Mouse (Mus musculus) adrenal gland, adult 2 months (tissue): ENCODE data around the gene Slc6a20a. TPM values are rescaled to one million over a fixed set of nuclear protein-coding genes. Genes with fewer than 3 reads are reported as not detected.
A peak's percentile ranks its signal among the peaks of the same experiment; 100 is the strongest.

Experiments
- DNase-seq: peaks from one replicate; pipeline ENCODE4 v3.0.0; 2021
- polyA plus RNA-seq: library from polyadenylated mRNA; depleted of rRNA; stranded (reverse); fragments of >200 nt; gene quantifications from 2 replicates; pipeline ENCODE4 v1.2.3, GENCODE M21; 2012; rRNA removed
- total RNA-seq, 2 experiments: library from RNA; stranded (reverse); gene quantifications; 2 replicates each; pipeline ENCODE4 v1.2.3; 2021

The Slc6a20a gene
- total and polyA plus RNA-seq, 3 experiments: 0.29 to 0.44 TPM; not detected in 1

- peak; percentile 68 for DNase-seq
These were observed 40.5 kb downstream of the Slc6a20a start for GRCm38 (mm10) chr9:123638231-123638630.

- DNase-seq: peak; percentile 27
These were observed 41.9 kb downstream of the Slc6a20a start for GRCm38 (mm10) chr9:123636771-123637170.

GRCm38 (mm10) chr9:123632993-123633392 is 45.7 kb downstream of the Slc6a20a start:
- no peak for DNase-seq

GRCm38 (mm10) chr9:123632281-123632680 is 46.4 kb downstream of the Slc6a20a start, which contains the start of gene Slc6a20b:
Gene Slc6a20b, minus strand, starts transcription at chr9:123632565.
- DNase-seq: no peak

- DNase-seq: no peak
These were observed 47.0 kb downstream of the Slc6a20a start for GRCm38 (mm10) chr9:123631666-123632065.

GRCm38 (mm10) chr9:123625821-123626220 is 52.9 kb downstream of the Slc6a20a start:
- no peak for DNase-seq

GRCm38 (mm10) chr9:123624741-123625140 is 53.9 kb downstream of the Slc6a20a start:
- DNase-seq: no peak

GRCm38 (mm10) chr9:123620311-123621098 is 58.2 kb downstream of the Slc6a20a start:
- DNase-seq: no peak

GRCm38 (mm10) chr9:123601529-123601928 is 77.2 kb downstream of the Slc6a20a start:
- no peak for DNase-seq

- DNase-seq: no peak
These were observed 81.3 kb downstream of the Slc6a20a start for GRCm38 (mm10) chr9:123597376-123597775.

- no peak for DNase-seq
These were observed 81.8 kb downstream of the Slc6a20a start for GRCm38 (mm10) chr9:123596910-123597309.

- no peak for DNase-seq
These were observed 83.5 kb downstream of the Slc6a20a start for GRCm38 (mm10) chr9:123595194-123595593.

- no peak for DNase-seq
These were observed 89.3 kb downstream of the Slc6a20a start for GRCm38 (mm10) chr9:123589240-123589910.

Other genes starting within 250 kb of the Slc6a20a start
- 10 to 100 TPM; 28.7 to 33.0 TPM for gene Limd1, start 200.2 kb downstream of the Slc6a20a start, total RNA-seq
- 30.2 and 48.8 TPM in 2 replicates for gene Limd1, start 200.2 kb downstream of the Slc6a20a start, polyA plus RNA-seq
- gene Sacm1l, start 149.1 kb downstream of the Slc6a20a start, total RNA-seq: 100 to 1,000 TPM in 1 of 2 experiments, 10 to 100 TPM in 1; 75.2 to 160 TPM
- 1.8 and 2.3 TPM in 2 replicates for gene Sacm1l, start 149.1 kb downstream of the Slc6a20a start, polyA plus RNA-seq
- under 1 TPM in 1 of 2 experiments, not detected in 1; 0.10 TPM for gene Slc6a20b, start 46.3 kb downstream of the Slc6a20a start, total RNA-seq
- not detected in 2 replicates for gene Slc6a20b, start 46.3 kb downstream of the Slc6a20a start, polyA plus RNA-seq
- not detected for gene Ccr9, start 446 bp downstream of the Slc6a20a start, total RNA-seq
- gene Ccr9, start 446 bp downstream of the Slc6a20a start, polyA plus RNA-seq: 0.04 and 0.20 TPM in 2 replicates
- 10 to 100 TPM; 44.7 to 55.5 TPM for gene Lztfl1, start 38.8 kb upstream of the Slc6a20a start, total RNA-seq
- gene Lztfl1, start 38.8 kb upstream of the Slc6a20a start, polyA plus RNA-seq: 0.74 and 1.1 TPM in 2 replicates
- under 1 TPM in 1 of 2 experiments, not detected in 1; 0.21 TPM for gene Cxcr6, start 127.6 kb upstream of the Slc6a20a start, total RNA-seq
- gene Cxcr6, start 127.6 kb upstream of the Slc6a20a start, polyA plus RNA-seq: 0.20 TPM in 1 of 2 replicates, not detected in the other
- gene Fyco1, start 173.0 kb upstream of the Slc6a20a start, total RNA-seq: 10 to 100 TPM; 37.1 to 41.1 TPM
- gene Fyco1, start 173.0 kb upstream of the Slc6a20a start, polyA plus RNA-seq: 5.9 and 9.7 TPM in 2 replicates
- gene Xcr1, start 183.1 kb upstream of the Slc6a20a start, total RNA-seq: under 1 TPM; 0.10 to 0.20 TPM
- 0.08 and 0.10 TPM in 2 replicates for gene Xcr1, start 183.1 kb upstream of the Slc6a20a start, polyA plus RNA-seq